Mouse (Mus musculus) 3134 (cell line): ENCODE results near the gene Plin5.
"Not testable (repeated sequence)": the region's sequence is repeated elsewhere in the genome, so short reads cannot be mapped to it uniquely, and the experiment has no call there.

ENCODE experiments used
- DNase-seq: peaks from one replicate; pipeline ENCODE4 v3.0.0-alpha.2; 2011; ENCODE audit warnings: low spot score; ENCODE audit not compliant: insufficient read length; ENCODE audit errors: extremely low read depth

Plin5 gene

GRCm38 (mm10) chr17:56108334-56109044 is 8.9 kb downstream of the Plin5 start:
- DNase-seq: peak; percentile 87

- no peak for DNase-seq
Observed at GRCm38 (mm10) chr17:56107736-56108135, 9.7 kb downstream of the Plin5 start.

DNA sequence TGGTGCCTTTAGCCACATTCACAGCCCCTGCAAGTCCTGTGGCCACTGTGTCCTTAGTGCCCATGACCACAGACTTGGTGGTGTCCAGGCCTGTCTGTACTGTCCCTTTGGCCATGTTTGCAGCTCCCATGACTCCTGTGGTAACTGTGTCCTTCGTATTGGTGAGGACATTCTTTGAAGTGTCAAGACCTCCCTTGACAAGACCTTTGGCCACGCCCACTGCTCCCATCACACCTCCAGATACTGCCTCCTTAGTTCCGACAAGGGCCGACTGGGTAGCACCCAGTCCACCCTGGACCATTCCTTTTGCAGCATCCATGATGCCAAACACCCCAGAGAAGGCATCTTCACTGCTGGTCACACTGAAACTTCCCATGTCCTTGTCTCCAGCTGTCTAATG is 10.4 kb downstream of the Plin5 start:
- DNase-seq: no peak

DNA sequence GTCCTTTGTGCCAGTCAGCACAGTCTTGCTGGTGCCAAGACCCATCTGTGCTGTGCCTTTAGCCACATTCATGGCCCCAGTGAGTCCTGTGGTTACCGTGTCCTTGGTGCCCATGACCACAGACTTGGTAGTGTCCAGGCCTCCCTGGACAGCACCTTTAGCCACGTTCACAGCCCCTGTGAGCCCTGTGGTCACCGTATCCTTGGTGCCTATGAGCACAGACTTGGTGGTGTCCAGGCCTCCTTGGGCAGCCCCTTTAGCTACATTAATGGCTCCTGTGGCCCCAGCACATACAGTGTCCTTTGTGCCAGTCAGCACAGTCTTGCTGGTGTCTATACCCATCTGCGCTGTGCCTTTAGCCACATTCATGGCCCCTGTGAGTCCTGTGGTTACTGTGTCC is 11.0 kb downstream of the Plin5 start:
- peak; percentile 37 for DNase-seq

GRCm38 (mm10) chr17:56104821-56105220 is 12.6 kb downstream of the Plin5 start:
- DNase-seq: not testable (repeated sequence)

- DNase-seq: no peak
Observed at GRCm38 (mm10) chr17:56103465-56104285, 13.7 kb downstream of the Plin5 start.

GRCm38 (mm10) chr17:56102927-56103326 is 14.5 kb downstream of the Plin5 start:
- no peak for DNase-seq

GRCm38 (mm10) chr17:56102158-56102557 is 15.2 kb downstream of the Plin5 start:
- DNase-seq: peak; percentile 60

DNA sequence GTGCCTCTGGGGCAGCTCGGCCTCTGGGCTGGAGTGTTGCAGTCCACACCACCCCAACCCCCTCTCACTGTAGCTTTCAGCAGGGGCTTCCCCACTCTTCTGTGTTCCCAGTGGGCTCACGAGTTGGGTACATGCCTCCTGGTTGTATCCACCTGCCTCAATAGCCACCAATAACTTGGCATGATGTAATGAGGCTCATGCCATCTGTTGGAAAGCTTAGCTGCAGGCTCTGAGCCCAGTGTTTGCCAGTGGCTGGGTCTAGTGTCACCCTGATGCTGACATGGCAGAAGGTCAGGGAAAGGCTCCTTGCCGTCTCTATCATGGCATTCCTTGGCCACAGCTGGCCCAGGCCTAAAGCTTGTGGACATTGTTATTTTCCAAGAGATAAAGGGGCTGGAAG is 16.6 kb downstream of the Plin5 start:
- DNase-seq: no peak

GRCm38 (mm10) chr17:56098711-56099572 is 18.5 kb downstream of the Plin5 start:
- no peak for DNase-seq

DNA sequence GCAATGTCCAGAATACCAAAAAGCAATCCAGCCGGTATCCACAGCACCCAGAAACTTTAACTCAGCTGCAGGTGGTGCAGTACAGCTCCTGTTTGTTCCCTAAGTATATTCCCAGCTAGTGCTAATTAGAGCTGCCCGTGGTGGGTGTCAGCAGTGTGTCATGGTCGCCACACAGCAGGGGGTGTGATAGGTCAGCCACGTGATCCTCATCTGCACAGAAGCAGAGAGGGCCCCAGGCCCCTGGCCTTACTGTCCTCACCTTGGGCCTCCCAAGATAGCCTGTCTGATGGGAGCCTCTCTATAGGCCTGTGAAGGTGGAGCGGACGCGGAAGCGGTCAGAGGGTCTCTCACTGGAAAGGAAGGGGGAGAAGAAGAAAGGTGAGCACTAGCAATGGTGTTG is 19.2 kb downstream of the Plin5 start:
- DNase-seq: no peak

GRCm38 (mm10) chr17:56096883-56097282 is 20.5 kb downstream of the Plin5 start:
- DNase-seq: no peak

DNA sequence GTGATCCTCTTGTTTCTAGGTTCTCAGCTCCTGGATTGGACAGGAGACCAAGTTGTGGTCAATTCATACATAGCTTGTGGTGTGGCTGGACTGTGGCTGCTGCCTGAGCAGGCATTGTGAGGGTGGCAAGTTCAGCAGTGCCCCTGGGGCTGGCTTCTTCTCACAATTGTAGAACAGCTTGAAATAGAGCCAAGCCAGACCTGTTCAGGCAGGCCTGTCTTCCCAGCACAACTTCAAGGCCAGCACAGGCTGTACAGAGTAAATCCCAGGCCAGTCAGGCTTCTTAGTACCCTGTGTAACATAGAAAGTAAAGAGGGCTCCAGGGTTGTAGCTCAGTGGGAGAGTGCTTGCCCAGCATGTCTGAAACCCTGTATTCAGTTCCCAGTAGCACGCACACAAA is 24.6 kb downstream of the Plin5 start:
- DNase-seq: no peak

GRCm38 (mm10) chr17:56092312-56092711 is 25.1 kb downstream of the Plin5 start:
- DNase-seq: no peak

- DNase-seq: peak; percentile 66
Observed at GRCm38 (mm10) chr17:56080781-56081585, 36.4 kb downstream of the Plin5 start.

DNA sequence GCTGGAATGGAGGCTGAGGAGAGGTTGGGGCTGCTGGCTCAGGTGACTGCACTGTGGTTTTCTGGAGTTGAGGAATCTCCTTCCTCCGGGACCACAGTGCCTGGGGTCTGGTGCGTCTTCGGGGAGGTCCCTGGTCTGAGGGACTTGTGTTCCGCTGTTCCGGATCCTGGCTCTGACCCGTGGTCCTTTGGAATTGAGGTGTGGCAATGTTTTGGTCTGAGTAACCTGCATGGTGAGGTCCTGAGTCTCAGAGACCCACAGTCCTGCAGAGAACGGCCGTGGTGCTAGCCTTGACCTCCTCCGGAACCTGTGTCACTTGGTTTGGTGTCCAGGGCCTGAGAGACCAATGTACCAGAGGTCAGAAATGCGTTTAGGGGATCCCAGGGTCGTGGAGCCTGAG is 37.5 kb downstream of the Plin5 start:
- DNase-seq: peak; percentile 31

DNA sequence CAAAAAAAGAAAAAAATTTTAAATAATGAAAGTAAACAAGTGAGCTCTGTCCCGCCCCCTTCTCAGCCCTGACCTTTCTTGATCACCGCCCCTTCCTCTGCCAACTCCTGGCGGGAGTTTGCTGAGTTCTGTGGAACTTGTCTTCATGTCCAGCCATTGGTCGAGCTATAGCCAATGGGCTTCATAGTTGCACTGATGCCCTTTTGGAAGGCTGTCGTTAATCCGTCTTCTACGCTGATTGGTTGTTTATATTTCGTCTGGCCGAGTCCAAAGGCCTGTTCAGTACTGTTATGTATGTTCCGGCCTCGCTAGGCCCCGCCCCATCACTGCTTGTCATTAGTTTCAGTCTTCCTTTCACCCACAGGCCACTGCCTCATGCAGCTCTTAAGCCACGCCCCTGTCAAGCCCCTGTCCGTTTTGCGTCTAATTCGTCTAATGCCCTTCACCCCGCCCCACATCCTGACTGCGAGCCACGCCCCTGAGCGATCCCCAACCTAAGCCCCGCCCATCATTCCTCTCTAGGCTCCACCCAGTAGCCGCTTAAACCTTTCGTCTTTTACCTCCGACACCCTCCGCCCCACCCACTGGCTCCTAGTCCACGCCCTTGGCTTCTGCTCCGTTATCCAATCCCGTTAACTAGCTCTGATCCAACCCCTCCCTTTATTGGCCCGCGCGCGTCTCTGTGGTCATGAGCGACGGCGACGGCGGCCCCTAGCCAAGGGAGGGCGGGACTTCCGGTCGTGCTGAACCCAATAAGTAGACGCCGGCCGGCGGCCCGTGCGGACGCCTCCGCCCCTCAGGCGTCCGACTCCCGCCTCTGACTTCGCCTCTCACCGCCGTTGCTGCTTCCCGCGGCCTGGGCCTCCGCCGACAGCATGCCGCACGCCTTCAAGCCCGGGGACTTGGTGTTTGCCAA is 38.3 kb downstream of the Plin5 start, which contains the start of gene Hdgfl2:
Gene Hdgfl2, plus strand, starts transcription at position 755 of the 916 bp plus-strand sequence.
- peak; percentile 100 for DNase-seq

DNA sequence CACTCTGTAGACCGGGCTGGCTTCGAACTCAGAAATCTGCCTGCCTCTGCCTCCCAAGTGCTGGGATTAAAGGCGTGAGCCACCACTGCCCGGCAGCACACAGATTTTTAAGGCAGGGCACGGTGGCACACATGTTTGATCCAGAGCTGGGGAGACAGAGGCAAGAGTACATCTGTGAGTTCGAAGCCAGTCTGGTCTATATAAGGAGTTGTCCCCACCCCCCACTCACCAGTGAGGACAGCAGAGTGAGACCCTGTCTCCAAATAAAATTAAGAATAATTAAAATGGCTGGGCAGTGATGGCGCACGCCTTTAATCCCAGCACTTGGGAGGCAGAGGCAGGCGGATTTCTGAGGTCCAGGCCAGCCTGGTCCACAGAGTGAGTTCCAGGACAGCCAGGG is 39.0 kb downstream of the Plin5 start:
- not testable (repeated sequence) for DNase-seq

DNA sequence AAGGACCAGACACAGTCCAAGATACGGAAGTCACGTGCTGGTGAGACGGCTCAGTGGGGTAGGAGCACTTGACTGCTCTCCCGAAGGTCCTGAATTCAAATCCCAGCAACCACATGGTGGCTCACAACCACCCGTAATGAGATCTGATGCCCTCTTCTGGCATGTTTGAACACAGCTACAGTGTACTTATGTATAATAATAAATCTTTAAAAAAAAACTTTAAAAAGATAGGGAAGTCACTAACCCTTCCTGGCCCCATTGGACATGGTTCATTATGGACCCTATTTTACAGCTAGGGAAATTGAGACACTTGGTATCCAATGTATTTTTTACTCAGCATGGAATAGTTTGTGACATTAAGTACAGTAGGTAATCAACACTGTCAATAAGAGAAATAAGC is 39.9 kb downstream of the Plin5 start:
- no peak for DNase-seq
